Mouse (Mus musculus) small intestine, adult 2 months (tissue): ENCODE results near the gene Def8. TPM values are rescaled to one million over a fixed set of nuclear protein-coding genes. Genes with fewer than 3 reads are reported as not detected.

Experiments used
- H3K27ac ChIP-seq: fragments of 200-500 bp; 2 replicates; pipeline ENCODE4 v1.5.1; 2012; ENCODE audit warnings: low read depth, low read length, control low read depth, inconsistent platforms; ENCODE audit not compliant: insufficient read depth
- H3K27me3 ChIP-seq: fragments of 200-500 bp; 2 replicates; pipeline ENCODE4 v1.6.1; 2012; ENCODE audit warnings: mild to moderate bottlenecking, moderate library complexity, low read length, inconsistent platforms; ENCODE audit not compliant: control insufficient read depth, insufficient read depth
- H3K36me3 ChIP-seq: fragments of 200-500 bp; 2 replicates; pipeline ENCODE4 v1.6.1; 2012; ENCODE audit warnings: mild to moderate bottlenecking, low read length, control low read depth, inconsistent platforms; ENCODE audit not compliant: control insufficient read depth, insufficient read depth
- H3K4me1 ChIP-seq: fragments of 200-500 bp; 2 replicates; pipeline ENCODE4 v1.6.1; 2012; ENCODE audit warnings: low read length, inconsistent platforms, mixed read lengths; ENCODE audit not compliant: control insufficient read depth, insufficient read depth, insufficient read length
- H3K4me3 ChIP-seq: fragments of 200-500 bp; 2 replicates; pipeline ENCODE4 v1.5.1; 2012; ENCODE audit warnings: low read depth, mild to moderate bottlenecking, control low read depth, inconsistent platforms, low read length, moderate library complexity
- CTCF ChIP-seq: fragments of 200-500 bp; IDR thresholded peaks from 2 replicates; pipeline ENCODE4 v1.5.1; 2012; ENCODE audit warnings: low read depth, mild to moderate bottlenecking, control low read depth, inconsistent platforms, low read length, moderate library complexity, mixed read lengths; ENCODE audit not compliant: insufficient replicate concordance, insufficient read length; ENCODE audit errors: extremely low read depth
- POLR2A ChIP-seq: fragments of 200-500 bp; IDR thresholded peaks from 2 replicates; pipeline ENCODE4 v1.6.1; 2012; ENCODE audit warnings: low read depth, mild to moderate bottlenecking, control low read depth, inconsistent platforms, low read length, moderate library complexity
- WGBS: fragments of 180-500 bp; shearing (Covaris S2); methylation state at CpG from one replicate; pipeline ENCODE4 v1.1.7; 2018; 5-methylcytosine and 5-hydroxymethylcytosine counted together
- polyA plus RNA-seq: library from polyadenylated mRNA; depleted of rRNA; stranded (reverse); fragments of >200 nt; gene quantifications from 2 replicates; pipeline ENCODE4 v1.2.3, GENCODE M21; 2012; rRNA removed

The Def8 gene
- 14.9 and 18.4 TPM in 2 replicates for polyA plus RNA-seq

- H3K27me3 ChIP-seq: no peaks in the 10 kb centered on the region
- no peak for TF ChIP-seq CTCF
- no peak for TF ChIP-seq POLR2A
- WGBS: 61% methylated on average over 7 of the region's 7 CpGs
- H3K36me3 ChIP-seq: no peaks in the 10 kb centered on the region
- H3K27ac ChIP-seq: no peak within 1 kb of the TSS
- H3K4me1 ChIP-seq: peaks cover 8% of the 10 kb centered on the region; the same call in 1 of the 2 replicates
- no peak within 1 kb of the TSS for H3K4me3 ChIP-seq
Observed at GRCm38 (mm10) chr8:123423441-123423840, at the start of gene Def8. Gene Def8 (plus strand): TSS chr8:123423527.

DNA sequence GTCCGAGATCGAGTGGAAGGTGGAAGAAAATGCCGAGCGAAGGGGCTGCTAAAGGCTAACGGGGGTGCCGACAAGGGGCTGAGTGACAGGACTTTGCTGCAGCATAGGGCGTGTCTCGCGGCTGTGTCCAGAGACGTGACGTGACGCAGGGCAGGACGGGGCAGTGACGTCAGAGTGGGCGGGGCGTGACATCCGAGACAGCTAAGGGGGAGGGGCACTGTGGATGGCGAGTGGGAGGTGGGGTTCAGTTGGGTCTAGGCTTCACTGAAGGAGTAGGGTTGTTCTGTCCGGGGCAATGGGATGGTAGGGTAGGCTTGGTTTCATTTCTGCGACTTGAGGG, 49.1 kb upstream of the Def8 start:
- Histone ChIP-seq H3K27ac (peak overlapping the region; percentile 92), H3K36me3 (no peaks in the 10 kb centered on the region; the same call in 1 of the 2 replicates), H3K27me3 (no peaks in the 10 kb centered on the region), H3K4me3 (peak overlapping the region; percentile 81), H3K4me1 (peaks cover 4% of the 10 kb centered on the region; the same call in 1 of the 2 replicates)
- WGBS: under 1% methylated on average over 20 of the region's 20 CpGs
- no peak for TF ChIP-seq CTCF
- no peak for TF ChIP-seq POLR2A

DNA sequence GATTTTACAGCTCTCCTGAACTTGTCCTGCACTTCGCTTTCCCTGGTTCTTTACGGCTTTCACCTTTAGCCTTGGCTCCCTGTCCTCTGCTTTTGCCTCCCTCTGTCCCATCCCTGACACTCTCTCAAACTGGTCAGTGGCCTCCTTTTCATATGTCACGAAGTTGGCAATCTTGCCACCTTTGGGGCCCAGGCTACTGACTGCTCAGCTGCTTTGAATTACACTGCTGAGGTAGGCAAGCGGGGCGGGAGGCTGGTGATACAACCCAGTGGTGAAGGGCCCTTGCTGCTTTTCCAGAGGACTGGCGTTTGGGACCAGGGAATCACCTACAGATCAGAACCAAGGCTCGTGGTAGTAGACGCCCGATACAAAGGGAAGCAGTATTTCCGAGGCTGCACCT, 47.6 kb upstream of the Def8 start:
- H3K27me3 ChIP-seq: no peaks in the 10 kb centered on the region
- peaks cover 4% of the 10 kb centered on the region; the same call in 1 of the 2 replicates for H3K4me1 ChIP-seq
- no peak overlapping the region for H3K27ac ChIP-seq
- H3K36me3 ChIP-seq: peaks cover 2% of the 10 kb centered on the region; the same call in 1 of the 2 replicates
- WGBS: 72% methylated on average over 10 of the region's 10 CpGs
- TF ChIP-seq POLR2A (no peak), CTCF (no peak)
- no peak overlapping the region for H3K4me3 ChIP-seq

DNA sequence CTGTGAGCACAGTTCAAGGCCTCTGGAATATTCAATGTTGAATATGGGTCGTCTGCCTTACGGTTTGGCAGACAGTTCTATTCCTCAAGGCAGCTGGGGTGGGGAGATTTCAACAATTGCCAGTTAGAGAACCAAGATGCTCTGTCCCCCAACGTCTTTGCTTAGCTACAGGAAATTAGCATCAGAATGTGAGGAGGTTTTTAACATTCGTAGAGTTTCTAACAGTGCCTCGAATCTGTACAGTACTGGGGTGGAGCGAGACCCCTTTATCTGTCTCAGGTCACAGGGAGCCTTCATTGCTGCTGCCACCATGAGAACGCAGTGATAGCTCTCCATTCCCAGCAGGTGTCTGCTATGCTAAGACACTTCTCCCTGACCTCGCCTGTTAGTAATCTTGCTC, 47.2 kb upstream of the Def8 start:
- no peak overlapping the region for H3K4me3 ChIP-seq
- 62% methylated on average over 8 of the region's 8 CpGs for WGBS
- no peak overlapping the region for H3K27ac ChIP-seq
- TF ChIP-seq CTCF: no peak
- no peak for TF ChIP-seq POLR2A
- peaks cover 3% of the 10 kb centered on the region; the same call in 1 of the 2 replicates for H3K36me3 ChIP-seq
- no peaks in the 10 kb centered on the region for H3K27me3 ChIP-seq
- peaks cover 4% of the 10 kb centered on the region; the same call in 1 of the 2 replicates for H3K4me1 ChIP-seq

DNA sequence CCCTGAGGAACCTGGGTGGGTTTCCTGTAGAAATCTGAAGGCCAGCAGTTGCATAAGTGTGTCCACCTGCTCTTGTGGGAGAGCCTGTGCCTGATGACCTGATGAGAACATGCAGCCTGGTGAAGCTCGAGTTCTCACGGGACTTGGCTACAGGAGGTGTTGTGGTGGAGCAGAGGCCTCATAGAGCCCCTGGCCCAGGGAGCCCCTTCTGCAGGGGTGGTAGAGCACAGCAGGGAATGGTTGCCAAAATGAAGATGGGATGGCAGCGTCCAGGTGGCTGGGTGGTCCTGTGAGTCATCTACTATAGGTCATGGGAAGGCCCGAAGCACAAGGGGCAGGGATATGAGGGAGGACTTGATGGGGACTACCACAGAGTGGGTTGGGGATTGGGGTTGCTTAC, 41.6 kb upstream of the Def8 start:
- H3K27me3 ChIP-seq: no peaks in the 10 kb centered on the region
- TF ChIP-seq POLR2A (no peak), CTCF (no peak)
- WGBS: 90% methylated on average over 4 of the region's 4 CpGs
- no peak overlapping the region for H3K27ac ChIP-seq
- peaks cover 4% of the 10 kb centered on the region; the same call in 1 of the 2 replicates for H3K4me1 ChIP-seq
- no peak overlapping the region for H3K4me3 ChIP-seq
- H3K36me3 ChIP-seq: peaks cover 43% of the 10 kb centered on the region

GRCm38 (mm10) chr8:123382516-123382915, 40.8 kb upstream of the Def8 start:
- Histone ChIP-seq H3K4me1 (peaks cover 4% of the 10 kb centered on the region; the same call in 1 of the 2 replicates), H3K27me3 (no peaks in the 10 kb centered on the region), H3K27ac (no peak overlapping the region), H3K36me3 (peaks cover 49% of the 10 kb centered on the region), H3K4me3 (no peak overlapping the region)
- TF ChIP-seq POLR2A (no peak), CTCF (no peak)
- WGBS: 70% methylated on average over 8 of the region's 8 CpGs

- Histone ChIP-seq H3K27ac (no peak overlapping the region), H3K4me3 (no peak overlapping the region), H3K27me3 (no peaks in the 10 kb centered on the region), H3K4me1 (peaks cover 4% of the 10 kb centered on the region; the same call in 1 of the 2 replicates), H3K36me3 (peaks cover 73% of the 10 kb centered on the region)
- 33% methylated on average over 9 of the region's 9 CpGs for WGBS
- TF ChIP-seq POLR2A: no peak
- TF ChIP-seq CTCF: peak; percentile 81; the same call in 1 of the 2 replicates
Observed at GRCm38 (mm10) chr8:123384883-123385540, 38.3 kb upstream of the Def8 start.
